Mouse (Mus musculus) erythroblast, embryonic 14.5 days (primary cell): ENCODE data around the gene Slc22a6.

Experiments used
- GATA1 ChIP-seq: IDR thresholded peaks from 2 replicates; pipeline ENCODE4 v1.6.1; 2012; ENCODE audit warnings: low read length, inconsistent platforms, mixed read lengths
- TAL1 ChIP-seq: IDR thresholded peaks from 3 replicates; pipeline ENCODE4 v1.6.1; 2012; ENCODE audit warnings: low read length, inconsistent platforms, mixed read lengths

DNA sequence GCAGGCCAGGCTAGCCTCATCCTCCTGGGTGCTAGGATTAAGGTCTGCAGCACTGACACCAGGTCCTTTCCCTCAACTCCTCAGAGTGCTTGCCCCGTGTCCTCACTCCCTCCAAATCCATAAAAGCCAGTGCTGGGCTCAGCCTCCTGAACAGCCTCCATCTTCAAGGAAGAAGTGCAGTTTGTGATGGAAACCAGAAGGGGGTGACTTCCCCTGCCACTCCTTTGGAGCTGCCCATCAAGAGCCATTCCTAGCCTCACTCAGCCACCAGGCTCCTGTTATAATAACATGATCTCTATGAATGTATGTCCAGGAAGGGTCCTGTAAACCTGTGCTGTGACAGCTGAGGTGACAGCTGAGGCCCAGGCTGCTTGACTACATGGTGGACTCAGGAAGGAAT is 30.5 kb upstream of the Slc22a6 start:
- no peak for TF ChIP-seq TAL1
- no peak for TF ChIP-seq GATA1
